Mouse (Mus musculus) urinary bladder, postnatal 10 days (tissue): Measurements from ENCODE around the gene Corin.

Experiments used
- DNase-seq: peaks from one replicate; pipeline ENCODE4 v3.0.0; 2022; ENCODE audit warnings: low spot score

Gene Corin

GRCm38 (mm10) chr5:72503531-72504523 lies at the start of gene Corin:
Gene Corin (minus strand): TSS chr5:72504473.
- no peak for DNase-seq

- DNase-seq, result no peak
Measured at GRCm38 (mm10) chr5:72551209-72551608, 46.9 kb upstream of the Corin start.

- DNase-seq, result no peak
Measured at GRCm38 (mm10) chr5:72528896-72529295, 24.6 kb upstream of the Corin start.

- no peak for DNase-seq
Measured at GRCm38 (mm10) chr5:72513808-72514207, 9.5 kb upstream of the Corin start.

- no peak for DNase-seq
Measured at GRCm38 (mm10) chr5:72505740-72506139, 1.5 kb upstream of the Corin start.

GRCm38 (mm10) chr5:72502778-72503177 lies 1.5 kb downstream of the Corin start:
- no peak for DNase-seq

- DNase-seq, result no peak
Measured at GRCm38 (mm10) chr5:72501763-72502162, 2.5 kb downstream of the Corin start.

GRCm38 (mm10) chr5:72498271-72498670 lies 6.0 kb downstream of the Corin start:
- no peak for DNase-seq

- DNase-seq, result no peak
Measured at GRCm38 (mm10) chr5:72496756-72497155, 7.5 kb downstream of the Corin start.

- DNase-seq, result no peak
Measured at GRCm38 (mm10) chr5:72493906-72494305, 10.4 kb downstream of the Corin start.

- DNase-seq, result no peak
Measured at GRCm38 (mm10) chr5:72491232-72491631, 13.0 kb downstream of the Corin start.

GRCm38 (mm10) chr5:72480456-72480855 lies 23.8 kb downstream of the Corin start:
- DNase-seq, result no peak

- no peak for DNase-seq
Measured at GRCm38 (mm10) chr5:72472317-72473009, 31.8 kb downstream of the Corin start.

- DNase-seq, result no peak
Measured at GRCm38 (mm10) chr5:72471746-72472145, 32.5 kb downstream of the Corin start.

- DNase-seq, result no peak
Measured at GRCm38 (mm10) chr5:72464932-72465331, 39.3 kb downstream of the Corin start.

GRCm38 (mm10) chr5:72459374-72460112 lies 44.7 kb downstream of the Corin start:
- DNase-seq, result no peak

- no peak for DNase-seq
Measured at GRCm38 (mm10) chr5:72453690-72454089, 50.6 kb downstream of the Corin start.

GRCm38 (mm10) chr5:72453176-72453575 lies 51.1 kb downstream of the Corin start:
- DNase-seq, result no peak

- no peak for DNase-seq
Measured at GRCm38 (mm10) chr5:72452750-72453149, 51.5 kb downstream of the Corin start.

GRCm38 (mm10) chr5:72448846-72449245 lies 55.4 kb downstream of the Corin start:
- no peak for DNase-seq

GRCm38 (mm10) chr5:72446104-72446503 lies 58.2 kb downstream of the Corin start:
- DNase-seq, result no peak

- no peak for DNase-seq
Measured at GRCm38 (mm10) chr5:72443946-72444345, 60.3 kb downstream of the Corin start.
